Mouse (Mus musculus): ENCODE results near the gene Cltc. TPM values are rescaled to one million over a fixed set of nuclear protein-coding genes. Genes with fewer than 3 reads are reported as not detected.

Cltc gene
- polyA plus RNA-seq, 1 experiment, result 38.1 TPM

- TF ChIP-seq POLR2A (IDR thresholded peaks at IDR 0.05; ENCODE audit: control insufficient read depth, low read depth, low read length) (no peak), CTCF (IDR thresholded peaks at IDR 0.05; ENCODE audit: control insufficient read depth, insufficient read depth, insufficient replicate concordance, low read depth, low read length) (no peak)
- Histone ChIP-seq H3K27ac (ENCODE audit: control insufficient read depth, insufficient read depth, low read depth, low read length) (no peak overlapping the region), H3K36me3 (ENCODE audit: control insufficient read depth, insufficient read depth, low read length) (no peaks in the 10 kb centered on the region; the same call in 1 of the 2 replicates), H3K27me3 (ENCODE audit: control insufficient read depth, insufficient read depth, low read length) (no peaks in the 10 kb centered on the region), H3K4me3 (ENCODE audit: control insufficient read depth, low read depth, low read length) (no peak overlapping the region), H3K4me1 (ENCODE audit: control insufficient read depth, insufficient read depth, low read length) (no peaks in the 10 kb centered on the region)
Observed at GRCm38 (mm10) chr11:86647706-86648447, 109.5 kb downstream of the Cltc start.

DNA sequence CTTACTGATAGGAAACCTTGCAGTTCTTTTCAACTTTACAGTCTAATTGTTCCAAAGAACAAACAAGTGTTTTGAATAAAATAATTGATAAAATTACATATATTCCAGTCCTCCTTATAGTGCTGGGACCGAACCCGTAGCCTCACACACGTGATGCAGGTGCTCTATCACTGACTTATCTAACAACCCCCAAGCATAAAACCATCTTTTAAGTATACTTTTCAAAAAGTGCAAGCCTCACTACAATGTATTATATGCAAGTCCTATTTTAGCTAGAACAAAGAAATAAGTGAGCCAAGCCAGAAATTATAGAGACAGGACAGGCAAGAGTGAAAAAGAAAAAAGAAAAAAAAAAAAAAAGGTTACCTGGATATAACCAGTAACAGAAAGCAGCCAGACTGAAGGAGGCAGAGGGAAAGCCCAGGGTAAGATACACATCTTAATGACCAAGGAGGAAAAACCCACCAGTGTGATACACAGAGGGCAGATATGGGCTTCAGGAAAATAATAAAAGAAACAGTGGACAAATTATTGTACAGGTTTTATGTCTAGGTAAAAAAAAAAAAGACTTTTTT, 110.4 kb downstream of the Cltc start:
- H3K36me3 ChIP-seq (ENCODE audit: control insufficient read depth, insufficient read depth, low read length), result no peaks in the 10 kb centered on the region
- no peak overlapping the region for H3K27ac ChIP-seq (ENCODE audit: control insufficient read depth, insufficient read depth, low read depth, low read length)
- H3K27me3 ChIP-seq (ENCODE audit: control insufficient read depth, insufficient read depth, low read length), result no peaks in the 10 kb centered on the region
- no peak overlapping the region for H3K4me3 ChIP-seq (ENCODE audit: control insufficient read depth, low read depth, low read length)
- TF ChIP-seq POLR2A (IDR thresholded peaks at IDR 0.05; ENCODE audit: control insufficient read depth, low read depth, low read length) (no peak), CTCF (IDR thresholded peaks at IDR 0.05; ENCODE audit: control insufficient read depth, insufficient read depth, insufficient replicate concordance, low read depth, low read length) (no peak)
- no peaks in the 10 kb centered on the region for H3K4me1 ChIP-seq (ENCODE audit: control insufficient read depth, insufficient read depth, low read length)

GRCm38 (mm10) chr11:86646136-86646834, 111.1 kb downstream of the Cltc start:
- no peak overlapping the region for H3K27ac ChIP-seq (ENCODE audit: control insufficient read depth, insufficient read depth, low read depth, low read length)
- no peaks in the 10 kb centered on the region for H3K27me3 ChIP-seq (ENCODE audit: control insufficient read depth, insufficient read depth, low read length)
- no peak for TF ChIP-seq CTCF (IDR thresholded peaks at IDR 0.05; ENCODE audit: control insufficient read depth, insufficient read depth, insufficient replicate concordance, low read depth, low read length)
- TF ChIP-seq POLR2A (IDR thresholded peaks at IDR 0.05; ENCODE audit: control insufficient read depth, low read depth, low read length), result no peak
- no peaks in the 10 kb centered on the region for H3K4me1 ChIP-seq (ENCODE audit: control insufficient read depth, insufficient read depth, low read length)
- H3K36me3 ChIP-seq (ENCODE audit: control insufficient read depth, insufficient read depth, low read length), result no peaks in the 10 kb centered on the region
- H3K4me3 ChIP-seq (ENCODE audit: control insufficient read depth, low read depth, low read length), result no peak overlapping the region

DNA sequence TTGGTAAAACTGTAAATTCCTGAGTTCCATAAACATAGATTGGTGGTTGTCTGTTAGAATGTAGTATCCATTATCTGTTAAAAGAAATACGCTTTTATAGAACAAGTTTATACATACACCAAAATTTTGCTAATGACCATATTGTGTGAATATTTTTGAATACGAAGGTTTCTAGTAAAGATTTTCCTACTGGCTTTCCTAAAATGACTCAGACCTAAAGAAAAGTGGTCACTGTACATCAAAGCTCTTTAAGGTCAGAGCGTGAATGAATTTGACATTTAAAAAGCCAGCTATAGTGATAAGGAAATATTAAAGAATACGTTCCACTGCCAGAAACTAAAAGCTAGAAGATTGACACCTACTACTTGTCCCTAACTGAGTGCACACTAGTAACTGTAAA, 112.8 kb downstream of the Cltc start:
- Histone ChIP-seq H3K27ac (ENCODE audit: control insufficient read depth, insufficient read depth, low read depth, low read length) (no peak overlapping the region), H3K36me3 (ENCODE audit: control insufficient read depth, insufficient read depth, low read length) (no peaks in the 10 kb centered on the region), H3K4me3 (ENCODE audit: control insufficient read depth, low read depth, low read length) (no peak overlapping the region), H3K4me1 (ENCODE audit: control insufficient read depth, insufficient read depth, low read length) (no peaks in the 10 kb centered on the region), H3K27me3 (ENCODE audit: control insufficient read depth, insufficient read depth, low read length) (no peaks in the 10 kb centered on the region)
- TF ChIP-seq CTCF (IDR thresholded peaks at IDR 0.05; ENCODE audit: control insufficient read depth, insufficient read depth, insufficient replicate concordance, low read depth, low read length) (no peak), POLR2A (IDR thresholded peaks at IDR 0.05; ENCODE audit: control insufficient read depth, low read depth, low read length) (no peak)

Other genes with a start within 250 kb of the Cltc start
- gene Rps6kb1, start 212.8 kb downstream of the Cltc start, polyA plus RNA-seq (2012; rRNA removed), result 4.1 and 4.4 TPM in 2 replicates
- 15.5 and 18.3 TPM in 2 replicates for gene Tubd1, start 212.6 kb downstream of the Cltc start, polyA plus RNA-seq (2012; rRNA removed)
- 19.0 and 19.2 TPM in 2 replicates for gene Vmp1, start 73.7 kb downstream of the Cltc start, polyA plus RNA-seq (2012; rRNA removed)
- gene Ptrh2, start 73.6 kb downstream of the Cltc start, polyA plus RNA-seq (2012; rRNA removed), result 3.1 and 3.4 TPM in 2 replicates
- gene Dhx40, start 50.2 kb upstream of the Cltc start, polyA plus RNA-seq (2012; rRNA removed), result 24.1 and 30.2 TPM in 2 replicates
- 1.2 and 1.5 TPM in 2 replicates for gene Ypel2, start 236.1 kb upstream of the Cltc start, polyA plus RNA-seq (2012; rRNA removed)

All from testis, adult 2 months (tissue).